Mouse (Mus musculus) embryonic facial prominence, embryonic 14.5 days (tissue): ENCODE data around the gene Ntrk2. TPM values are rescaled to one million over a fixed set of nuclear protein-coding genes. Genes with fewer than 3 reads are reported as not detected.
"Not testable (repeated sequence)": the region's sequence is repeated elsewhere in the genome, so short reads cannot be mapped to it uniquely, and the experiment has no call there.

Source experiments
- ATAC-seq: fragments of 200-750 bp; cut with Nextera tagmentation; 2 replicates; pipeline ENCODE4 v1.8.0; 2017; ENCODE audit warnings: low read depth, moderate number of reproducible peaks, moderate TSS enrichment
- DNase-seq: peaks from one replicate; pipeline ENCODE4 v3.0.0-alpha.2; 2015; ENCODE audit warnings: low spot score
- H3K27ac ChIP-seq: fragments of 300-500 bp; sonication (generic); replicated peaks from 2 replicates; pipeline ENCODE4 v1.5.1; 2014; ENCODE audit warnings: low read depth, mild to moderate bottlenecking, low read length, moderate library complexity
- H3K27me3 ChIP-seq: fragments of 300-500 bp; sonication (generic); replicated peaks from 2 replicates; pipeline ENCODE4 v1.6.1; 2014; ENCODE audit warnings: low read length; ENCODE audit not compliant: control insufficient read depth, insufficient read depth
- H3K36me3 ChIP-seq: fragments of 300-500 bp; sonication (generic); 2 replicates; pipeline ENCODE4 v1.6.1; 2014; ENCODE audit warnings: low read length, mixed read lengths; ENCODE audit not compliant: control insufficient read depth, insufficient read depth
- H3K4me1 ChIP-seq: fragments of 300-500 bp; sonication (generic); 2 replicates; pipeline ENCODE4 v1.6.1; 2014; ENCODE audit warnings: antibody characterized with exemption, low read length; ENCODE audit not compliant: control insufficient read depth, insufficient read depth
- H3K4me2 ChIP-seq: fragments of 300-500 bp; sonication (generic); 2 replicates; pipeline ENCODE4 v1.6.1; 2014; ENCODE audit warnings: low read depth, mild to moderate bottlenecking, low read length, moderate library complexity, mixed read lengths
- H3K4me3 ChIP-seq: fragments of 300-500 bp; sonication (generic); 2 replicates; pipeline ENCODE4 v1.5.1; 2014; ENCODE audit warnings: low read depth, mild to moderate bottlenecking, low read length
- H3K9ac ChIP-seq: fragments of 300-500 bp; sonication (generic); 2 replicates; pipeline ENCODE4 v1.6.1; 2014; ENCODE audit warnings: low read depth, mild to moderate bottlenecking, low read length, moderate library complexity, mixed read lengths
- H3K9me3 ChIP-seq: fragments of 300-500 bp; sonication (generic); 2 replicates; pipeline ENCODE4 v1.6.1; 2016; ENCODE audit warnings: low read length; ENCODE audit not compliant: control insufficient read depth
- WGBS: fragments of 180-500 bp; shearing (Covaris S2); extraction: QIAGEN DNeasy Blood & Tissue Kit; methylation state at CpG from one replicate; pipeline ENCODE4 v1.1.7; 2014; 5-methylcytosine and 5-hydroxymethylcytosine counted together
- polyA plus RNA-seq: library from polyadenylated mRNA; unstranded; fragments of >200 nt; fragmentation: Nextera tagmentation; extraction: Ambion mirVana; gene quantifications from 2 replicates; pipeline ENCODE4 v1.2.1, GENCODE M21; 2014

Gene Ntrk2
- polyA plus RNA-seq, 1 experiment from 2014 or later, result 43.9 TPM

- peaks cover 13% of the 10 kb centered on the region; the same call in 1 of the 2 replicates for H3K4me1 ChIP-seq
- 14% methylated on average over 4 of the region's 4 CpGs for WGBS
- ATAC-seq, result peak; percentile 80
Measured at GRCm38 (mm10) chr13:59092858-59093154, 286.4 kb downstream of the Ntrk2 start.

GRCm38 (mm10) chr13:59094722-59095121 is 288.4 kb downstream of the Ntrk2 start:
- Histone ChIP-seq H3K27me3 (no peaks in the 10 kb centered on the region), H3K27ac (no peak overlapping the region), H3K4me2 (no peak overlapping the region), H3K9ac (no peak overlapping the region), H3K4me3 (no peak overlapping the region), H3K36me3 (no peaks in the 10 kb centered on the region), H3K9me3 (no peaks in the 10 kb centered on the region), H3K4me1 (peaks cover 13% of the 10 kb centered on the region; the same call in 1 of the 2 replicates)
- WGBS, result 77% methylated on average over 7 of the region's 7 CpGs
- ATAC-seq (no peak), DNase-seq (no peak)

More at GRCm38 (mm10) chr13:59092858-59093154, 286.4 kb downstream of the Ntrk2 start:
- no peak overlapping the region for H3K9ac ChIP-seq
- peak; percentile 67 for DNase-seq
- H3K27me3 ChIP-seq, result no peaks in the 10 kb centered on the region
- no peaks in the 10 kb centered on the region for H3K36me3 ChIP-seq
- no peaks in the 10 kb centered on the region for H3K9me3 ChIP-seq
- H3K4me3 ChIP-seq, result no peak overlapping the region
- H3K27ac ChIP-seq, result no peak overlapping the region
- no peak overlapping the region for H3K4me2 ChIP-seq

GRCm38 (mm10) chr13:59095811-59096391 is 289.5 kb downstream of the Ntrk2 start:
- peak overlapping the region; percentile 58; the same call in 1 of the 2 replicates for H3K27ac ChIP-seq
- H3K4me3 ChIP-seq, result no peak overlapping the region
- H3K9ac ChIP-seq, result no peak overlapping the region
- H3K36me3 ChIP-seq, result no peaks in the 10 kb centered on the region
- H3K27me3 ChIP-seq, result no peaks in the 10 kb centered on the region
- no peaks in the 10 kb centered on the region for H3K9me3 ChIP-seq
- DNase-seq (peak; percentile 91), ATAC-seq (peak; percentile 54)
- peaks cover 13% of the 10 kb centered on the region; the same call in 1 of the 2 replicates for H3K4me1 ChIP-seq
- H3K4me2 ChIP-seq, result peak overlapping the region; percentile 29
- 10% methylated on average over 10 of the region's 10 CpGs for WGBS

GRCm38 (mm10) chr13:59100086-59100485 is 293.7 kb downstream of the Ntrk2 start:
- Histone ChIP-seq H3K36me3 (no peaks in the 10 kb centered on the region), H3K27ac (no peak overlapping the region), H3K9ac (no peak overlapping the region), H3K4me2 (no peak overlapping the region), H3K4me3 (no peak overlapping the region), H3K9me3 (no peaks in the 10 kb centered on the region), H3K27me3 (no peaks in the 10 kb centered on the region), H3K4me1 (peaks cover 11% of the 10 kb centered on the region; the same call in 1 of the 2 replicates)
- no peak for ATAC-seq
- DNase-seq, result no peak
- 56% methylated on average over 10 of the region's 10 CpGs for WGBS

GRCm38 (mm10) chr13:59107791-59108190 is 301.4 kb downstream of the Ntrk2 start:
- H3K4me1 ChIP-seq, H3K27ac ChIP-seq, ATAC-seq, H3K4me3 ChIP-seq, DNase-seq, H3K27me3 ChIP-seq, H3K9me3 ChIP-seq, H3K36me3 ChIP-seq, H3K9ac ChIP-seq, H3K4me2 ChIP-seq: not testable (repeated sequence)
- WGBS, result 95% methylated on average over 6 of the region's 10 CpGs

- DNase-seq, result no peak
- 0 out of 2 replicates have a peak, but pooled peaks cover 5% of the 10 kb centered on the region for H3K9me3 ChIP-seq
- no peak overlapping the region for H3K4me2 ChIP-seq
- H3K4me1 ChIP-seq, result no peaks in the 10 kb centered on the region
- H3K27ac ChIP-seq, result no peak overlapping the region
- 92% methylated on average over 5 of the region's 5 CpGs for WGBS
- no peak overlapping the region for H3K4me3 ChIP-seq
- no peaks in the 10 kb centered on the region for H3K36me3 ChIP-seq
- H3K9ac ChIP-seq, result no peak overlapping the region
- ATAC-seq, result no peak
- H3K27me3 ChIP-seq, result no peaks in the 10 kb centered on the region
Measured at GRCm38 (mm10) chr13:59110107-59110506, 303.7 kb downstream of the Ntrk2 start.

- no peaks in the 10 kb centered on the region for H3K36me3 ChIP-seq
- H3K9me3 ChIP-seq, result 0 out of 2 replicates have a peak, but pooled peaks cover 9% of the 10 kb centered on the region
- H3K27ac ChIP-seq, result no peak overlapping the region
- H3K4me1 ChIP-seq, result no peaks in the 10 kb centered on the region
- H3K4me2 ChIP-seq, result no peak overlapping the region
- ATAC-seq (no peak), DNase-seq (no peak)
- no peaks in the 10 kb centered on the region for H3K27me3 ChIP-seq
- no peak overlapping the region for H3K9ac ChIP-seq
- WGBS, result 100% methylated on average over 1 of the region's 1 CpGs
- H3K4me3 ChIP-seq, result no peak overlapping the region
Measured at GRCm38 (mm10) chr13:59114684-59115083, 308.3 kb downstream of the Ntrk2 start.

- no peak overlapping the region for H3K4me3 ChIP-seq
- DNase-seq (no peak), ATAC-seq (no peak)
- H3K27ac ChIP-seq, result no peak overlapping the region
- no peak overlapping the region for H3K9ac ChIP-seq
- H3K36me3 ChIP-seq, result no peaks in the 10 kb centered on the region
- H3K4me2 ChIP-seq, result no peak overlapping the region
- H3K4me1 ChIP-seq, result no peaks in the 10 kb centered on the region
- no peaks in the 10 kb centered on the region for H3K27me3 ChIP-seq
- H3K9me3 ChIP-seq, result 0 out of 2 replicates have a peak, but pooled peaks cover 9% of the 10 kb centered on the region
- 95% methylated on average over 14 of the region's 14 CpGs for WGBS
Measured at GRCm38 (mm10) chr13:59115551-59115950, 309.2 kb downstream of the Ntrk2 start.

GRCm38 (mm10) chr13:59117233-59117632 is 310.9 kb downstream of the Ntrk2 start:
- Histone ChIP-seq H3K27ac (no peak overlapping the region), H3K4me3 (no peak overlapping the region), H3K9me3 (0 out of 2 replicates have a peak, but pooled peaks cover 9% of the 10 kb centered on the region), H3K36me3 (no peaks in the 10 kb centered on the region), H3K9ac (no peak overlapping the region), H3K4me1 (no peaks in the 10 kb centered on the region), H3K4me2 (no peak overlapping the region), H3K27me3 (no peaks in the 10 kb centered on the region)
- 85% methylated on average over 5 of the region's 5 CpGs for WGBS
- DNase-seq (no peak), ATAC-seq (no peak)
